Mouse (Mus musculus): Measurements from ENCODE around the gene Rps8. TPM values are rescaled to one million over a fixed set of nuclear protein-coding genes. Genes with fewer than 3 reads are reported as not detected.

Gene Rps8
- polyA plus RNA-seq, 1 experiment from 2014 or later = 901 TPM

DNA sequence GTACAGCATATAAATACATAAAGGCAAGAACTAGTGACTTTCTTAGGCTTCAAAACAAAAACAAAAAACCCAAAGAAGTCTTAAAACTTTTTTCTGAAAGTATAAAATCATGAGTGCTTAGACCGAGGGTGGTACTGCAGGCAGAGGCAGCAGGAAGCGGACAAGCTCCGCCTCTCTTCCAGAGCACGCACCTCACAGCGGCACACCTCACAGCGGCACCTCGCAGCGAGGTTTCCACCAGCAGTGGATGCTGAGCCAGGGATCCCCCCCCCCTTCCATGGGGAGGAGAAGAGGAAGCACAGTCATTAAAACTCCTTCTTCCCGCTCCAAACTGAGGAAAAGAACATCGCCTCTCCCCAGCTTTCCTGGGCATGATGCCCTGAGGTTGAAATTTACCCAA lies 3.6 kb upstream of the Rps8 start:
- Histone ChIP-seq H3K4me3 (no peak overlapping the region), H3K4me1 (peaks cover 6% of the 10 kb centered on the region), H3K36me3 (replicated peaks) (peaks cover 71% of the 10 kb centered on the region), H3K27ac (no peak overlapping the region), H3K9me3 (no peaks in the 10 kb centered on the region), H3K27me3 (ENCODE audit: poor library complexity, severe bottlenecking) (no peaks in the 10 kb centered on the region)
- no peak for DNase-seq (ENCODE audit: extremely low spot score, low spot score)
- 90% methylated on average over 10 of the region's 10 CpGs for WGBS

GRCm38 (mm10) chr4:117156372-117156771 lies 329 bp upstream of the Rps8 start:
- Histone ChIP-seq H3K27ac (peak overlapping the region; percentile 99), H3K9me3 (no peaks in the 10 kb centered on the region), H3K27me3 (ENCODE audit: poor library complexity, severe bottlenecking) (no peaks in the 10 kb centered on the region), H3K4me3 (peak overlapping the region; percentile 99), H3K36me3 (replicated peaks) (peaks cover 70% of the 10 kb centered on the region), H3K4me1 (peaks cover 27% of the 10 kb centered on the region)
- whole genome bisulfite sequencing = 38% methylated on average over 6 of the region's 6 CpGs
- DNase-seq (ENCODE audit: extremely low spot score, low spot score) = no peak

GRCm38 (mm10) chr4:117155020-117155791 lies 837 bp downstream of the Rps8 start:
- Histone ChIP-seq H3K36me3 (replicated peaks) (peaks cover 70% of the 10 kb centered on the region), H3K9me3 (no peaks in the 10 kb centered on the region), H3K27me3 (ENCODE audit: poor library complexity, severe bottlenecking) (no peaks in the 10 kb centered on the region), H3K4me1 (peaks cover 27% of the 10 kb centered on the region), H3K4me3 (peak overlapping the region; percentile 99), H3K27ac (peak overlapping the region; percentile 99)
- DNase-seq (ENCODE audit: extremely low spot score, low spot score) = no peak
- 3% methylated on average over 44 of the region's 44 CpGs for WGBS

DNA sequence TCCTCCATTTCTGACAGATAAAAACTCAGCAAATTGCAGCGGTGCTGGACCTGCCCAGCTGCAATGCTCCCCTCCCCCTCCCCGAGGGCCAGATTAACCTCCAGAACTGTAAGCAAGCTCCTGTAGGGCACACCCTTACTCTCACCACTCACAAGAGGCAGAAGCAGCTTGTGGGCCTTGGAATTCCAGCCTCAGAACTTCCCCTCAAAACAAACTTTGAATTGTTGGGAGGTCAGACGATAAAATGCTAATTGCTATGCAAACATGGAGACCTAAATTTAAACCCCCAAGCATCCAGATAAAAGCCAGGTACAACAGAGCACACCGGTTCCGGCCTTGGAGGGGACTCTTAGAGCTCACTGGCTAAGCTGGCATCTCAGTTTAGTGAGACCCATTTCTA lies 3.3 kb downstream of the Rps8 start:
- WGBS = 85% methylated on average over 5 of the region's 5 CpGs
- DNase-seq (ENCODE audit: extremely low spot score, low spot score) = no peak
- H3K27ac ChIP-seq = no peak overlapping the region
- H3K36me3 ChIP-seq (replicated peaks) = peaks cover 76% of the 10 kb centered on the region
- H3K4me3 ChIP-seq = peak overlapping the region; percentile 99; the same call in 1 of the 2 replicates
- no peaks in the 10 kb centered on the region for H3K27me3 ChIP-seq (ENCODE audit: poor library complexity, severe bottlenecking)
- peaks cover 27% of the 10 kb centered on the region for H3K4me1 ChIP-seq
- H3K9me3 ChIP-seq = no peaks in the 10 kb centered on the region

- DNase-seq (ENCODE audit: extremely low spot score, low spot score) = no peak
- no peak overlapping the region for H3K4me3 ChIP-seq
- no peaks in the 10 kb centered on the region for H3K9me3 ChIP-seq
- H3K27ac ChIP-seq = no peak overlapping the region
- no peaks in the 10 kb centered on the region for H3K27me3 ChIP-seq (ENCODE audit: poor library complexity, severe bottlenecking)
- 83% methylated on average over 1 of the region's 1 CpGs for WGBS
- H3K36me3 ChIP-seq (replicated peaks) = peaks cover 76% of the 10 kb centered on the region
- H3K4me1 ChIP-seq = peaks cover 27% of the 10 kb centered on the region
Measured at GRCm38 (mm10) chr4:117151416-117151815, 4.6 kb downstream of the Rps8 start.

DNA sequence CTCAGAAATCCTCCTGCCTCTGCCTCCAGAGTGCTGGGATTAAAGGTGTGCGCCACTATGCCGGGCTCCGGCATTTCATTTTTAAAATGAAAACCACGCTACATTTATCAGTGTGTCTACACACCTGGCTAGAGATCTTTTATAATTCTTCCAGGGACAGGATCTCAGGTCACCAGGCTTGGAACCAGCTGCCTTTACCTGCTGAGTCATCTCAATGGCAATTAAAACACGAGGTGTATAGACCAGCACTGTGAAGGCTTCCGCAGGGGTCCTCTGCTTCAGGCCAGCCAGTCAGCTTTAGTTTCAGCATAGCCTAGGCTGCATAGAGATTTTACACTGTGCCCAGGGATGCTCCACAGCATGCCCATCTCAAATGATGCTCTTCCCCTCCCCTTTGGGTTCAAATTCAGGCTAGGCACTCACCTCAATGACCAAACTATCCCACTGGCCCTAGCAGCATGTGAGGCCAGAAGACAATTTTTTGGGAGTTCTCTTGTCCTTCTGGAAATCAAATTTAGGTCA lies 5.8 kb downstream of the Rps8 start:
- H3K36me3 ChIP-seq (replicated peaks) = peaks cover 75% of the 10 kb centered on the region
- no peaks in the 10 kb centered on the region for H3K27me3 ChIP-seq (ENCODE audit: poor library complexity, severe bottlenecking)
- no peak for DNase-seq (ENCODE audit: extremely low spot score, low spot score)
- no peaks in the 10 kb centered on the region for H3K9me3 ChIP-seq
- 89% methylated on average over 6 of the region's 6 CpGs for WGBS
- H3K27ac ChIP-seq = no peak overlapping the region
- H3K4me1 ChIP-seq = peaks cover 31% of the 10 kb centered on the region
- no peak overlapping the region for H3K4me3 ChIP-seq

DNA sequence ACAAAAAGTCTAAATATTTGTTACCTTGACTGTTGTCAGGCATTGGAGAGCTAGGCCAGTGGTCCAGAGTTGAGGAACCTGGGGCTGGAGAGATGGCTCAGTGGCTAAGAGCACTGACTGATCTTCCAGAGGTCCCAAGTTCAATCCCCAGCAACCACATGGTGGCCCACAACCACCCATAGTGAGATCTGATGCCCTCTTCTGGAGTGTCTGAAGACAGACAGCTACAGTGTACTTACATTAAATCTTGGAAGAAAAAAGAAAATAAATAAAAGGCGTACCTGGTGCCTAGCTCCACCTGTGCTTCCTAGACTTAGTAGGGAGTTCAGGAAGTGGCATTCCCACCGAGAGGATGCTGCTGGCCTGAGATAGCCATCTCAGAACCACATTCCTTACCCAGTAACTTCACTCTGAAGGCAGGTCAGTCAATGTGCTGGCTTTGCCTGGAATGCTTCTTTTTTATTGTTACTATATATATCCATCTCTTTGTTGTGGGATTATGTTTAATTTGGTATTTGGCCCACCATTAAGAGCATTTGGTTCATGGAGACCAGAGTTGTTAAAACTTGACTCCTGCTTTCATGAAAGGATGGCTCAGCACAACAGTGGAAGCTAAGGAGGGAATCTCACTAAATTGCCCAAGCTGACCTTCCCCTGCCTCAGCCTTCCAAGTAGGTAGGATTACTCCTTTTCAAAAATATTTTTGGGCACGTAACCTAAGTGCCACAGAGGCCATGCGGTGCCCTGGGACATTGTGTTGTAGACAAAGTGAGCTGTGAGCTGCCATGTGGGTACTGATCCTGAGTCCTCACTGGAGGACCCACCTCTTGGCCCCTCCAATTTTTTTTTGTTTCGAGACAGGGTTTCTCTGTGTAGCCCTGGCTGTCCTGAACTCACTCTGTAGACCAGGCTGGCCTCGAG lies 6.5 kb downstream of the Rps8 start:
- H3K27ac ChIP-seq = no peak overlapping the region
- 77% methylated on average over 6 of the region's 6 CpGs for WGBS
- H3K36me3 ChIP-seq (replicated peaks) = peaks cover 68% of the 10 kb centered on the region
- no peaks in the 10 kb centered on the region for H3K9me3 ChIP-seq
- peaks cover 24% of the 10 kb centered on the region for H3K4me1 ChIP-seq
- H3K27me3 ChIP-seq (ENCODE audit: poor library complexity, severe bottlenecking) = no peaks in the 10 kb centered on the region
- no peak for DNase-seq (ENCODE audit: extremely low spot score, low spot score)
- no peak overlapping the region for H3K4me3 ChIP-seq

GRCm38 (mm10) chr4:117148815-117149214 lies 7.2 kb downstream of the Rps8 start:
- H3K9me3 ChIP-seq = no peaks in the 10 kb centered on the region
- DNase-seq (ENCODE audit: extremely low spot score, low spot score) = no peak
- no peak overlapping the region for H3K27ac ChIP-seq
- no peak overlapping the region for H3K4me3 ChIP-seq
- 79% methylated on average over 24 of the region's 24 CpGs for WGBS
- H3K4me1 ChIP-seq = peaks cover 16% of the 10 kb centered on the region
- no peaks in the 10 kb centered on the region for H3K27me3 ChIP-seq (ENCODE audit: poor library complexity, severe bottlenecking)
- peaks cover 61% of the 10 kb centered on the region for H3K36me3 ChIP-seq (replicated peaks)

DNA sequence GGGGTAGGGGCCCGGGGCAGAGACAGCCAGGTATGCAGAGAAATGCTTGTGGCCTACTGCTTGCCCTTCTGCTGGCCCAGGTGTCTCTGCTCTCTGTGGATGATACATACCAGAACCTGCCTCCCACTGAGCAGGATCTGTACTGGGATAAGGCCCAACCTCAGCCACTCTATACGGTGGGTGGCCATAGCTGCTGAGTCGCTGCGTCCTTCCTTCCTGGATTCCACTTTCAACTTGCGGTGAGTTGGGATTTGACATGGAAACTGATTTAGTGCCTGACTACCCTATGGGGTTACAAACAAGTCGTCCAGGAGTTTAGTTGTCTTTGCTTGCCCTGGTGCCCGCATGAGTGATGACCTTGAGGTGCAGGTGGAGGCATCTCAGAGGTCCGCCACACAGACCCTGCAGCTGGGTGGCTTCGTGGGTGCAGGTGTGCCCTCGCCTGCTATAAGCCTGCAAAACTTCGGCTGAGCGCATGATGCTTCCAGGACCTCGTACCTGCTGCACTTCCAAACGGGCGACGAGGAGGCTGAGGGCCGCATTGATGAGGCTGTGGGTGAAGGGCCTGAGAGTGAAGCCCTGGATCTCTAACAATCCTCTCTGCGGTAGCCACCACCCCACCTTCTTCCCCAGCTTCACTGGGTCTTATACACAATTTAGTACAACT lies 7.9 kb downstream of the Rps8 start:
- no peak overlapping the region for H3K27ac ChIP-seq
- DNase-seq (ENCODE audit: extremely low spot score, low spot score) = no peak
- H3K27me3 ChIP-seq (ENCODE audit: poor library complexity, severe bottlenecking) = no peaks in the 10 kb centered on the region
- H3K4me1 ChIP-seq = peaks cover 10% of the 10 kb centered on the region
- 90% methylated on average over 18 of the region's 18 CpGs for WGBS
- H3K4me3 ChIP-seq = no peak overlapping the region
- H3K9me3 ChIP-seq = no peaks in the 10 kb centered on the region
- H3K36me3 ChIP-seq (replicated peaks) = peaks cover 54% of the 10 kb centered on the region

DNA sequence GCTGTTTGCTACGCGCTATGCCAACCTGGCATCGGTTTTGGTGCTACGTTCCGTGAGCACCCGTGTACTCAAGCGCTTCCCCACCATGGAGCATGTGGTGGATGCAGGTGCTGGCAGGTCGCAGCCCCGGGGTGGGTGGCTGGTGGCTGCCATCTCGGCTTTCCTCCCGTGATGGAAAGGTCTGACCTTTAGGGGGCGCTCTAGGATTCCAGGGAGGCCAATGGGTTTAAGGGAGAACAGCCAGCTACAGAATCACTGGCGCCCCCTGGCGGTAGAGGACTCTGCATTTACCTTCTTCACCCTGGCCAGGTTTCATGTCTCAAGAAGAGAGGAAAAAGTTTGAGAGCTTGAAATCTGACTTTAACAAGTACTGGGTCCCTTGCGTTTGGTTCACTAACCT lies 9.9 kb downstream of the Rps8 start:
- WGBS = 30% methylated on average over 15 of the region's 15 CpGs
- peaks cover 36% of the 10 kb centered on the region for H3K36me3 ChIP-seq (replicated peaks)
- H3K9me3 ChIP-seq = no peaks in the 10 kb centered on the region
- H3K27me3 ChIP-seq (ENCODE audit: poor library complexity, severe bottlenecking) = no peaks in the 10 kb centered on the region
- 0 out of 2 replicates have a peak overlapping the region, but pooled peaks have one; percentile 5 for H3K4me3 ChIP-seq
- 0 out of 2 replicates have a peak overlapping the region, but pooled peaks have one; percentile 44 for H3K27ac ChIP-seq
- peak; percentile 86 for DNase-seq (ENCODE audit: extremely low spot score, low spot score)
- 0 out of 2 replicates have a peak, but pooled peaks cover 4% of the 10 kb centered on the region for H3K4me1 ChIP-seq

DNA sequence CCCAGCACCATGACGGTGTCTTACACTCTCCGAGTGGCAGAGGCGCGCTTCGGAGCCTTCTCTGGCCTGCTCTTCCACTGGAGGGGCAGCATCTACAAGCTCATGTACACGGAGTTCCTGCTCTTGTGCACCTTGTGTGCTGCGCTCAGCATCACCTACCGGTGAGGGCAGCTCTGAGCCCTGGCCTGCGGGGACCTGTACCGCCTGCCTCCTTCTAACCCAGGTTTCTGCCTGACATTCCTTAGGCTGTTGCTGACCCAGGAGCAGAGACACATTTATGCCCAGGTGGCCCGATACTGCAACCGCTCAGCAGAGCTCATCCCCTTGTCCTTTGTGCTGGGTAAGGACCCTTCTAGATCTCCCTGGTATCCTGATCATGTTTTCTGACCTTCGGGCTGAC lies 10.8 kb downstream of the Rps8 start:
- no peaks in the 10 kb centered on the region for H3K27me3 ChIP-seq (ENCODE audit: poor library complexity, severe bottlenecking)
- H3K36me3 ChIP-seq (replicated peaks) = peaks cover 26% of the 10 kb centered on the region
- WGBS = 91% methylated on average over 13 of the region's 13 CpGs
- DNase-seq (ENCODE audit: extremely low spot score, low spot score) = no peak
- H3K9me3 ChIP-seq = no peaks in the 10 kb centered on the region
- no peak overlapping the region for H3K4me3 ChIP-seq
- H3K4me1 ChIP-seq = 0 out of 2 replicates have a peak, but pooled peaks cover 4% of the 10 kb centered on the region
- H3K27ac ChIP-seq = no peak overlapping the region

DNA sequence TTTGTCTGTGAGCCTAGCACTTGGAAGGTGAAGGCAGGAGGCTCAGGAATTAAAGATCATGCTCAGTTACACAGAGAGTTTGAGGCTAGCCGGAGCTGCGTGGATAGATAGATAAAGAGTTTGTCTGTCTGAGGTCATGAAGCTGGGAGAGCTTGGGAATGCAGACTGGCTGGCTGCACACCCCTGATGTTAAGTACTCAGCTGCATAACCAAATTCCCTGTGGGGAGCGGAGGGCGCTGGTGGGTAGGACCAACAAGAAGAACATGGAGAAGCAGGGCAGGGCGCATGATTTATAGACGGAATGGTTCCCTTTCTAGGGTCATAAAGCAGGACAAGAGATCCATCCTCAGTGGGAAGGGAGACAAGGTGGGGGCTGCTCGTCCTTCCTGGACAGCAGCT lies 13.0 kb downstream of the Rps8 start:
- Histone ChIP-seq H3K36me3 (replicated peaks) (peaks cover 4% of the 10 kb centered on the region), H3K4me3 (no peak overlapping the region), H3K27ac (no peak overlapping the region), H3K27me3 (ENCODE audit: poor library complexity, severe bottlenecking) (no peaks in the 10 kb centered on the region), H3K4me1 (peaks cover 14% of the 10 kb centered on the region), H3K9me3 (no peaks in the 10 kb centered on the region)
- WGBS = 75% methylated on average over 7 of the region's 7 CpGs
- no peak for DNase-seq (ENCODE audit: extremely low spot score, low spot score)

All from forebrain, embryonic 10.5 days (tissue).